In genomic region chr17:72510746-72511145, GRCm38 (mm10) we compare ENCODE assay signal across 25 mouse cellular contexts.
DNase-seq lines count a peak whose midpoint lies in the region; ATAC-seq and TF ChIP-seq lines count a peak whose summit lies in the region.
"Had no signal": no experiment of that assay in that cellular context is flagged by ENCODE, and none has a peak within 500 bp of the region (broad histone marks: within the 10 kb centered on the region; RNA-seq: fewer than 3 reads in every experiment).

No protein-coding gene starts in this region.

- peak; percentile 38 for ATAC-seq in lung, postnatal 0 days
- ATAC-seq: liver, embryonic 12.5 days; midbrain, embryonic 15.5 days had no signal

- H3K27ac ChIP-seq in lung, postnatal 0 days (ENCODE audit: low read length) = no peak overlapping the region
- H3K27ac ChIP-seq: heart, embryonic 13.5 days; kidney, embryonic 15.5 days; limb, embryonic 13.5 days; liver, embryonic 12.5 days; lung, embryonic 15.5 days; midbrain, embryonic 15.5 days; neural tube, embryonic 13.5 days had no signal

- TF ChIP-seq CTCF in lung, postnatal 0 days (IDR thresholded peaks at IDR 0.05) = no peak
- TF ChIP-seq CTCF in brain, embryonic 14.5 days (IDR thresholded peaks at IDR 0.05; ENCODE audit: borderline replicate concordance, extremely low read depth, insufficient read depth, insufficient read length) = no peak

- H3K27me3 ChIP-seq in lung, postnatal 0 days (replicated peaks; ENCODE audit: insufficient read depth, low read length) = no peaks in the 10 kb centered on the region
- H3K27me3 ChIP-seq: heart, embryonic 13.5 days; kidney, embryonic 15.5 days; limb, embryonic 13.5 days; liver, embryonic 12.5 days; lung, embryonic 15.5 days; midbrain, embryonic 15.5 days; neural tube, embryonic 13.5 days had no signal

- no peak for TF ChIP-seq EP300 in lung, postnatal 0 days (IDR thresholded peaks at IDR 0.05)

- WGBS in lung, postnatal 0 days = 50% methylated on average over 6 of the region's 6 CpGs

- no peaks in the 10 kb centered on the region for H3K9me3 ChIP-seq in lung, postnatal 0 days (ENCODE audit: low read length)
- H3K9me3 ChIP-seq: heart, embryonic 13.5 days; kidney, embryonic 15.5 days; limb, embryonic 13.5 days; lung, embryonic 15.5 days; midbrain, embryonic 15.5 days; neural tube, embryonic 13.5 days had no signal

- TF ChIP-seq POLR2A in brain, embryonic 14.5 days (IDR thresholded peaks at IDR 0.05; ENCODE audit: borderline replicate concordance, extremely low read depth, insufficient read depth, insufficient read length, poor library complexity, severe bottlenecking) = no peak

- no peaks in the 10 kb centered on the region for H3K36me3 ChIP-seq in lung, postnatal 0 days (ENCODE audit: insufficient read depth, low read length)
- H3K36me3 ChIP-seq: heart, embryonic 13.5 days; kidney, embryonic 15.5 days; limb, embryonic 13.5 days; liver, embryonic 12.5 days; lung, embryonic 15.5 days; midbrain, embryonic 15.5 days; neural tube, embryonic 13.5 days had no signal

- no peaks in the 10 kb centered on the region for H3K4me1 ChIP-seq in lung, postnatal 0 days (ENCODE audit: insufficient read depth, low read depth, low read length)
- H3K4me1 ChIP-seq: heart, embryonic 13.5 days; kidney, embryonic 15.5 days; limb, embryonic 13.5 days; liver, embryonic 12.5 days; midbrain, embryonic 15.5 days; neural tube, embryonic 13.5 days had no signal

- DNase-seq in cerebellum, postnatal 14 days = peak; percentile 62 to 77
- no peak for DNase-seq in cerebellum, adult 11 months
- peak; percentile 17 for DNase-seq in gastrocnemius, postnatal 10 days
- no peak for DNase-seq in gastrocnemius, adult 8-10 months (ENCODE audit: low spot score in 2 of 2)
- DNase-seq in lung, postnatal 0 days (ENCODE audit: low spot score) = peak; percentile 19
- DNase-seq in lung, postnatal 25 days (ENCODE audit: low spot score) = no peak
- peak; percentile 60 for DNase-seq in brain, embryonic 14.5 days (ENCODE audit: low read depth)
- DNase-seq: adrenal gland, postnatal 10 days; gastrocnemius, postnatal 14 days; heart, adult 18-20 months; heart, postnatal 14 days; kidney, adult 11 months; kidney, postnatal 36 days; layer of hippocampus, postnatal 36 days; retina, postnatal 1 day; thymus, adult 2 months; thymus, postnatal 4 days had no signal

- no peak overlapping the region for H3K9ac ChIP-seq in lung, postnatal 0 days (replicated peaks; ENCODE audit: low read depth)
- H3K9ac ChIP-seq: heart, embryonic 13.5 days; kidney, embryonic 15.5 days; limb, embryonic 13.5 days; liver, embryonic 12.5 days; lung, embryonic 15.5 days; midbrain, embryonic 15.5 days; neural tube, embryonic 13.5 days had no signal

- no peak overlapping the region for H3K4me2 ChIP-seq in lung, postnatal 0 days (replicated peaks; ENCODE audit: low read depth, low read length)
- H3K4me2 ChIP-seq: heart, embryonic 13.5 days; kidney, embryonic 15.5 days; limb, embryonic 13.5 days; liver, embryonic 12.5 days; lung, embryonic 15.5 days; midbrain, embryonic 15.5 days; neural tube, embryonic 13.5 days had no signal

- H3K4me3 ChIP-seq in lung, postnatal 0 days (ENCODE audit: low read depth, low read length) = no peak overlapping the region
- H3K4me3 ChIP-seq: heart, embryonic 13.5 days; kidney, embryonic 15.5 days; limb, embryonic 13.5 days; liver, embryonic 12.5 days; lung, embryonic 15.5 days; midbrain, embryonic 15.5 days; myocyte; neural tube, embryonic 13.5 days had no signal

Comparison
In these comparisons a context has a peak if more than half of its experiments do, and no peak if none do; other contexts are left out.
1. DNase-seq: peak in cerebellum, postnatal 14 days (2 of 2), gastrocnemius, postnatal 10 days (single experiment), lung, postnatal 0 days (single experiment) and brain, embryonic 14.5 days (single experiment); none in cerebellum, adult 11 months (single experiment), gastrocnemius, adult 8-10 months (0 of 2) and lung, postnatal 25 days (single experiment).